Mouse (Mus musculus) T-helper 1 cell (primary cell): ENCODE data around the gene Bmi1.

ENCODE experiments used
- in situ Hi-C: fragments of 300-600 bp; cut with MboI, MseI; formaldehyde crosslinking; loops from one replicate; pipeline ENCODE4 v1.15.1; 2025; ENCODE audit warnings: high pct_unique_total_duplicates

Bmi1 gene

GRCm38 (mm10) chr2:18722208-18722830 is 45.5 kb downstream of the Bmi1 start:
- in situ Hi-C loops, result no loop called here

DNA sequence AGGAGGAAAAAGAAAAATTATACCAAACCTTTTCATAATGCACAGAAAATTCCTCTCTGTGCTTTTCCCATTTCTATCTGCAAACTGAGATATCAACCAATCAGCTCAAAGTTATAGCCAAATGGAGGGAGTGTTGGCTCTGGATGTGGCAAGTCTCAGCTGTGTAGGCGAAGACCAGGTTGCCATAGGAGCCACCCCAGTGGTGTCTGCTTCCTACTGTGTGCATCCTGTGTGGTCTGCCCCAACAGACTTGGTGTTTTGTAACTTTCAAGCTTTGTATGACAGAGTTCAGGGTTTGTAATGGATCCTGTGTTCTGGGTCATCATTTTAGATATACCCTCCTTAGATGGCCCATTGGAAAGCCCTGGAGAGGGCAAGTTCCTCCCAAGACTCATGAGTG is 47.6 kb downstream of the Bmi1 start:
- in situ Hi-C loops, result no loop called here

DNA sequence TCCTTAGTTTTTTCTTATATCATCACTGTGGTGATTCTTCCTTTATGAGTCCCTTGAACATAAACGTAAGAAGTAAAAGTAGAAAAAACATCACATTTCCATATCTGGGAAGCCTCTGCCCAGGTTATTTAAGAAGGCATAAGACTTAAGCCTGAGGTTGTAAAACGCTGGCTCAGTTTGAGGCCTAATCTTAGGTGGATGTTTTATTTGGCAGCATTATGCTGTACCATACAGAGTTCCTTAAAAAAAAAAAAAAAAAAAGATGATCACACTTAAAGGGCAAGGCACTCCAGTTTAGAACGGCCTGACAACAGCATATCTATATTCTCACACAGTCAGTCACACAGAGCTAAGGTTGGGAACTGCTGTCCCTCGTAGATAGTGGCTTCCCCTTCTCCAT is 49.1 kb downstream of the Bmi1 start:
- in situ Hi-C loops, result no loop called here

GRCm38 (mm10) chr2:18731718-18732117 is 54.9 kb downstream of the Bmi1 start:
- in situ Hi-C loops, result loop anchor here (10.0 kb wide), 1 partner anchor 767 kb away; no protein-coding TSS in a partner anchor

GRCm38 (mm10) chr2:18734394-18735127 is 57.7 kb downstream of the Bmi1 start:
- in situ Hi-C loops, result loop anchor here (10.0 kb wide), 1 partner anchor 770 kb away; no protein-coding TSS in a partner anchor
